10 mouse cellular contexts compared by ENCODE assay signal in the genomic region with DNA sequence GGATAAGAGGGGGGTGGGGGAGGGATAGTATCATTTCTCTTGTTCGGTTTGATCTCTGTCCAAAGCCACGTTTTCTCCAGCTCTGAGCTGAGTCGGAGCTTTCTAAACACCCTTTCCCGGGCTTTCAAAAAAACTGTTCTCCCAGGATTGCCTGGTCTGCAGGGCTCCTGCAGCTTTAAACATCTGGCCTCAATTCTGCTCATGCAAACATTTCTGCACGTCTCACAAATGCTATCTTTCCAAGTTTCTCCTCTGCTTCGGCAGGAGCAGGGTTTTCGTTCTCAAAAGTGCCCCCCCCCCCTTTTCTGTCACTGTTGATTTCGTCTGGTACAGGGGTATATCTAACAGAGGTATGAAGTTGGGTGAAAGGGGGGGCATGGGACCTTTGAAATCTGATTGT. TPM values are rescaled to one million over a fixed set of nuclear protein-coding genes. Genes with fewer than 3 reads are reported as not detected.
A peak's percentile ranks its signal among the peaks of the same experiment; 100 is the strongest.
DNase-seq lines count a peak whose midpoint lies in the region; ATAC-seq and TF ChIP-seq lines count a peak whose summit lies in the region.
"Had no signal": no experiment of that assay in that cellular context is flagged by ENCODE, and none has a peak within 500 bp of the region (broad histone marks: within the 10 kb centered on the region; RNA-seq: fewer than 3 reads in every experiment).

No protein-coding gene starts in this region.

- no peaks in the 10 kb centered on the region for H3K79me2 ChIP-seq in heart, adult 2 months (replicated peaks; ENCODE audit: control insufficient read depth, insufficient read depth, low read length)

- peak overlapping the region; percentile 0; the same call in 1 of the 2 replicates for H3K4me2 ChIP-seq in heart, embryonic 14.5 days (ENCODE audit: low read length)
- peak overlapping the region; percentile 13 for H3K4me2 ChIP-seq in lung, embryonic 16.5 days (ENCODE audit: low read depth, low read length)
- no peak overlapping the region for H3K4me2 ChIP-seq in embryonic facial prominence, embryonic 12.5 days (replicated peaks)
- no peak overlapping the region; the same call in 1 of the 2 replicates for H3K4me2 ChIP-seq in stomach, embryonic 15.5 days
- H3K4me2 ChIP-seq: neural tube, embryonic 12.5 days had no signal

- DNase-seq in heart, adult 2 months, result no peak
- DNase-seq in lung, postnatal 25 days (ENCODE audit: low spot score), result no peak
- DNase-seq in ovary, adult 18-20 months (ENCODE audit: low spot score), result no peak
- DNase-seq: right cerebral cortex, postnatal 4 days had no signal

- TF ChIP-seq EP300 in heart, adult 2 months (IDR thresholded peaks at IDR 0.05; ENCODE audit: insufficient read depth, low read depth, low read length), result no peak

- no peak overlapping the region for H3K9ac ChIP-seq in heart, embryonic 14.5 days (ENCODE audit: low read length)
- H3K9ac ChIP-seq in heart, adult 2 months (ENCODE audit: low read depth, low read length), result no peak overlapping the region
- H3K9ac ChIP-seq in lung, embryonic 16.5 days (ENCODE audit: low read length), result no peak overlapping the region
- H3K9ac ChIP-seq in embryonic facial prominence, embryonic 12.5 days, result no peak overlapping the region
- no peak overlapping the region for H3K9ac ChIP-seq in stomach, embryonic 15.5 days
- H3K9ac ChIP-seq: neural tube, embryonic 12.5 days had no signal

- intact Hi-C loops in heart, adult 2 months (cut with DNase I), result no loop called here

- WGBS in heart, embryonic 14.5 days, result 47% methylated on average over 8 of the region's 8 CpGs
- WGBS in heart, adult 2 months, result 23% methylated on average over 8 of the region's 8 CpGs
- 33% methylated on average over 8 of the region's 8 CpGs for WGBS in lung, embryonic 16.5 days
- 15% methylated on average over 8 of the region's 8 CpGs for WGBS in embryonic facial prominence, embryonic 12.5 days
- WGBS in stomach, embryonic 15.5 days, result 24% methylated on average over 8 of the region's 8 CpGs

- no peaks in the 10 kb centered on the region for H3K27me3 ChIP-seq in heart, embryonic 14.5 days (ENCODE audit: control insufficient read depth, insufficient read depth, low read length)
- H3K27me3 ChIP-seq in heart, adult 2 months (ENCODE audit: control insufficient read depth, insufficient read depth, low read length), result no peaks in the 10 kb centered on the region
- H3K27me3 ChIP-seq in lung, embryonic 16.5 days (ENCODE audit: control insufficient read depth, insufficient read depth, low read depth, low read length), result no peaks in the 10 kb centered on the region
- H3K27me3 ChIP-seq in embryonic facial prominence, embryonic 12.5 days, result no peaks in the 10 kb centered on the region
- H3K27me3 ChIP-seq in stomach, embryonic 15.5 days (replicated peaks), result no peaks in the 10 kb centered on the region
- H3K27me3 ChIP-seq: neural tube, embryonic 12.5 days had no signal

- no peaks in the 10 kb centered on the region for H3K9me3 ChIP-seq in heart, embryonic 14.5 days (ENCODE audit: control insufficient read depth, low read length)
- H3K9me3 ChIP-seq in lung, embryonic 16.5 days (ENCODE audit: control insufficient read depth, low read length), result no peaks in the 10 kb centered on the region
- no peaks in the 10 kb centered on the region for H3K9me3 ChIP-seq in embryonic facial prominence, embryonic 12.5 days
- H3K9me3 ChIP-seq in stomach, embryonic 15.5 days, result no peaks in the 10 kb centered on the region
- H3K9me3 ChIP-seq: neural tube, embryonic 12.5 days had no signal

- TF ChIP-seq CTCF in heart, adult 2 months (IDR thresholded peaks at IDR 0.05), result no peak

- peaks cover 21% of the 10 kb centered on the region; the same call in 1 of the 2 replicates for H3K36me3 ChIP-seq in heart, embryonic 14.5 days (ENCODE audit: control insufficient read depth, insufficient read depth, low read length)
- no peaks in the 10 kb centered on the region for H3K36me3 ChIP-seq in heart, adult 2 months (ENCODE audit: control insufficient read depth, insufficient read depth, low read length)
- peaks cover 20% of the 10 kb centered on the region for H3K36me3 ChIP-seq in lung, embryonic 16.5 days (ENCODE audit: control insufficient read depth, insufficient read depth, low read length)
- peaks cover 44% of the 10 kb centered on the region for H3K36me3 ChIP-seq in embryonic facial prominence, embryonic 12.5 days
- H3K36me3 ChIP-seq in stomach, embryonic 15.5 days, result peaks cover 10% of the 10 kb centered on the region; the same call in 1 of the 2 replicates

- ATAC-seq in heart, embryonic 14.5 days (ENCODE audit: insufficient number of reproducible peaks, insufficient read depth, low FRiP score, low read depth), result no peak
- peak; percentile 73 for ATAC-seq in lung, embryonic 16.5 days (ENCODE audit: low read depth)
- peak; percentile 83 for ATAC-seq in embryonic facial prominence, embryonic 12.5 days (ENCODE audit: insufficient number of reproducible peaks, insufficient read depth, low FRiP score, low TSS enrichment)
- ATAC-seq in stomach, embryonic 15.5 days (ENCODE audit: insufficient read depth, low FRiP score, low read depth), result peak; percentile 33; the same call in 1 of the 2 replicates
- ATAC-seq: activated CD4-positive, CD25-positive, alpha-beta regulatory T cell, adult 4 months had no signal

- TF ChIP-seq POLR2A in heart, adult 2 months (IDR thresholded peaks at IDR 0.05; ENCODE audit: insufficient read depth, low read depth, low read length), result no peak

- peak overlapping the region; percentile 14 to 39; a peak in 2 of 4 replicates for H3K27ac ChIP-seq in heart, embryonic 14.5 days (replicated peaks in 1 of 2; ENCODE audit: control insufficient read depth in 1 of 2, insufficient read depth in 1 of 2, low read depth in 2 of 2, low read length in 2 of 2)
- H3K27ac ChIP-seq in heart, adult 2 months, result no peak overlapping the region
- H3K27ac ChIP-seq in lung, embryonic 16.5 days (ENCODE audit: low read length), result peak overlapping the region; percentile 80
- H3K27ac ChIP-seq in embryonic facial prominence, embryonic 12.5 days, result peak overlapping the region; percentile 87
- H3K27ac ChIP-seq in stomach, embryonic 15.5 days, result peak overlapping the region; percentile 87
- H3K27ac ChIP-seq: neural tube, embryonic 12.5 days had no signal

- H3K4me1 ChIP-seq in heart, embryonic 14.5 days (ENCODE audit: control insufficient read depth in 2 of 2, insufficient read depth in 2 of 2, low read length in 2 of 2), result peaks cover 12 to 16% of the 10 kb centered on the region in 2 experiments
- no peaks in the 10 kb centered on the region for H3K4me1 ChIP-seq in heart, adult 2 months (ENCODE audit: control insufficient read depth, insufficient read depth, low read length)
- peaks cover 28% of the 10 kb centered on the region for H3K4me1 ChIP-seq in lung, embryonic 16.5 days (replicated peaks; ENCODE audit: control insufficient read depth, insufficient read depth, low read length)
- H3K4me1 ChIP-seq in embryonic facial prominence, embryonic 12.5 days, result peaks cover 17% of the 10 kb centered on the region
- H3K4me1 ChIP-seq in stomach, embryonic 15.5 days, result peaks cover 16% of the 10 kb centered on the region
- H3K4me1 ChIP-seq: neural tube, embryonic 12.5 days had no signal

- H3K4me3 ChIP-seq in heart, embryonic 14.5 days (ENCODE audit: control insufficient read depth in 1 of 2, insufficient read depth in 1 of 2, low read depth in 1 of 2, low read length in 2 of 2), result no peak overlapping the region
- no peak overlapping the region; the same call in 1 of the 2 replicates for H3K4me3 ChIP-seq in heart, adult 2 months
- no peak overlapping the region for H3K4me3 ChIP-seq in lung, embryonic 16.5 days (ENCODE audit: low read length)
- no peak overlapping the region for H3K4me3 ChIP-seq in embryonic facial prominence, embryonic 12.5 days
- H3K4me3 ChIP-seq in stomach, embryonic 15.5 days (replicated peaks), result no peak overlapping the region
- H3K4me3 ChIP-seq: neural tube, embryonic 12.5 days had no signal

RNA-seq across cellular contexts. Expression of gene Rtl1, which starts 3.9 kb away (rescaled TPM):
- 0.53 and 0.54 TPM in 2 replicates for polyA plus RNA-seq in heart, embryonic 14.5 days (2014; fragmentation: Nextera tagmentation; extraction: Ambion mirVana)
- not detected for total RNA-seq in heart, adult 2 months (2021)
- polyA plus RNA-seq in heart, adult 2 months (2012; rRNA removed), result 0.02 and 0.12 TPM in 2 replicates
- 1.0 and 1.6 TPM in 2 replicates for polyA plus RNA-seq in lung, embryonic 16.5 days (2015; fragmentation: Nextera tagmentation; extraction: Ambion mirVana)
- 2.2 and 2.9 TPM in 2 replicates for polyA plus RNA-seq in embryonic facial prominence, embryonic 12.5 days (2016; fragmentation: Nextera tagmentation; extraction: Ambion mirVana)
- polyA plus RNA-seq in stomach, embryonic 15.5 days (2015; fragmentation: Nextera tagmentation; extraction: Ambion mirVana), result 1.7 and 2.4 TPM in 2 replicates
- polyA plus RNA-seq: activated CD4-positive, CD25-positive, alpha-beta regulatory T cell, adult 4 months had no signal

Comparison
In these comparisons a context has a peak if more than half of its experiments do, and no peak if none do; other contexts are left out.
1. H3K4me2 ChIP-seq: peak in heart, embryonic 14.5 days (single experiment) and lung, embryonic 16.5 days (single experiment); none in embryonic facial prominence, embryonic 12.5 days (single experiment) and stomach, embryonic 15.5 days (single experiment).